Mouse (Mus musculus): ENCODE results near the gene Zfp553.
"Not testable (repeated sequence)": the region's sequence is repeated elsewhere in the genome, so short reads cannot be mapped to it uniquely, and the experiment has no call there.

Gene Zfp553

DNA sequence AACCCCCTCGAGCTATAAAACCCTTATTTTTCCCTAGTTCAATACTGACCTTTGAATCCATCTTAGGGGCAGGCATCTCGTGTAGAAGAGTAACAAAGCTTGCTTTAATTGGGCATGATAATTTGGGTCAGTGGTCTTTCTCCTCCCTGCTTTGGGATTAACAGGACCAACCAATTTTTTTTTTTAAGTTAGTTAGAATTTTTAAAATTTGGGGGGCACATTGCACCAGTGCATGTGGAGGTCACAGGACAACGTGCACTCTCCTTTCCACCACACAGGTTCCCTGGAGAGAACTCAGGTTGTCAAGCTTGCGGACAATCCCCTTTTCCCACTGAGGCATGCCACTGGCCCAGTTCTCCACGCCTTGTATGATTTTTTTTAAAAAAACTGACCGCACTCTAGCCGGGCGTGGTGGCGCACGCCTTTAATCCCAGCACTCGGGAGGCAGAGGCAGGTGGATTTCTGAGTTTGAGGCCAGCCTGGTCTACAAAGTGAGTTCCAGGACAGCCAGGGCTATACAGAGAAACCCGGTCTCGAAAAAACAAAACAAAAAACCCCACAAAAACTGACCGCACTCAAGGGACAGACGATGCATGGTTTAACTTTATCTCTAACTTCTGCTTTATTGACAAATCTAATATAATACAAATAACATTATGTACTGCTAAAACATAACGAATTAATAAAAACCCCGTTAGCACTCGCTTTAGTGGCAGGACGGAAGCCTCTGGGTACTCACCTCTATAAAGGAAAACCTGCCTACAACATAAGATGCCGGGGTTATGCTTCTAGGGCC lies 837 bp upstream of the Zfp553 start:
- DNase-seq (ENCODE audit: inconsistent age in 2 of 2, low spot score in 1 of 2) = peak in 1 of 2 experiments; percentile 47

DNA sequence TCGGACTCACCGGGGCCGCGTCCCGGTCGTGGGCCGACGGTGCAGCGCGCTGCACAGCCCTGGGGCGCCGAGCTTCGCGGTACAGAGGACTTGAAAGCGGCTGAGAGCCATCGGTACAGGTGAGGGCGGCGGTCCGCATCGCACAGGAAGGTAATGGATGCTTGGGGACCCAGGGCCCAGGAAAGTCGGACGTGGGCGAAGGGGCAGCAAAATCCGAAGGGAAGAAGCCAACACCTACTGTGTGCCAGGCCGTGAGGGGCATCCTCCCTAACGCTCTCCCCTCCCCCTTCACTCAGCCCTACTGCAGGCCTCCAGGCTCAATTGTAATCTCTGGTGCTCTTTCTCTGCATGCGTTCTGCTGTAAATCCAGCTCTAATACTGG lies 498 bp downstream of the Zfp553 start:
- no peak for DNase-seq (ENCODE audit: inconsistent age in 2 of 2, low spot score in 1 of 2)

DNA sequence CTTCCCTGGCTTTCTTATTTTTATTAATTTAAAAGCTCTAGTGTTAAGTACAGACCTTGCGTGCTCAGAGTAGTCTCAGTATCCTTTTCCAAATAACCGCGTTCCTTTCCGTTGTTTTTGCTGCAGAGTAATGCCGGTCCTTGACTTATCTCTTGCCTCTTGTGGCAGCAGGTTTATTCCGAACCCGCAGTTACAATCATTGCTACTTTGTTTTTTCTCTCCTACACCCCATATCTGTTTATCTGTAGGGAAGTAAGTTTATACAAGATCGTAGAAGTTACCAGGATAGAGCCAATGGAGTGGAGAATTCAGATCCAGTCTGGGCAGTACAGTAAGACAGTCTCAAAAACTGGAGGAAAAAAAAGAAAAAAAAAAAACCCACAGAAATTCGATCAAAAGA lies 904 bp downstream of the Zfp553 start:
- no peak for DNase-seq (ENCODE audit: inconsistent age in 2 of 2, low spot score in 1 of 2)

DNA sequence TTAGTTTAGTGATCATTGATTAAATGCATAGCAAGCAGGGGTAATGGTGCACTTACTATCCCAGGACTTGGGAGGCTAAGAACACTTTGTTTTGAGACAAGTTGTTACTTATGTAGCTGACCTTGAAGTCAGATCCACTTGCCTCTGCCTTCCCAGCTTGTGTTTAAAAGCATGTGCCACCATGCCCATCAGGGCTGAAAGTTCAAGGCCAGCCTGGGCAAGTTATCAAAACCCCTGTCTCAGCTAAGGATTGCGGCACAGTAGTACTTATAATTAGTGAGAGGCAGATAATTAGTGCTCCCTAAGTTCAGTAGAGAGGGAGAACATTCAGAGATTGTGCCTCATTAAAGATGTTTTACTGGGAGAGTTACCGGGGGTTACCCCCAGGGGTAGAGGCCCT lies 1.9 kb downstream of the Zfp553 start:
- peak; percentile 67 to 69 for DNase-seq (ENCODE audit: inconsistent age in 2 of 2, low spot score in 1 of 2)

GRCm38 (mm10) chr7:127243361-127243867 lies 10.6 kb downstream of the Zfp553 start:
- no peak for DNase-seq (ENCODE audit: inconsistent age in 2 of 2, low spot score in 1 of 2)

- DNase-seq (ENCODE audit: inconsistent age in 2 of 2, low spot score in 1 of 2) = peak; percentile 97 to 99
These were observed 11.2 kb downstream of the Zfp553 start, which contains the start of gene Zfp771 for GRCm38 (mm10) chr7:127243870-127244657. TSS of gene Zfp771 (plus strand) at chr7:127244274.

DNA sequence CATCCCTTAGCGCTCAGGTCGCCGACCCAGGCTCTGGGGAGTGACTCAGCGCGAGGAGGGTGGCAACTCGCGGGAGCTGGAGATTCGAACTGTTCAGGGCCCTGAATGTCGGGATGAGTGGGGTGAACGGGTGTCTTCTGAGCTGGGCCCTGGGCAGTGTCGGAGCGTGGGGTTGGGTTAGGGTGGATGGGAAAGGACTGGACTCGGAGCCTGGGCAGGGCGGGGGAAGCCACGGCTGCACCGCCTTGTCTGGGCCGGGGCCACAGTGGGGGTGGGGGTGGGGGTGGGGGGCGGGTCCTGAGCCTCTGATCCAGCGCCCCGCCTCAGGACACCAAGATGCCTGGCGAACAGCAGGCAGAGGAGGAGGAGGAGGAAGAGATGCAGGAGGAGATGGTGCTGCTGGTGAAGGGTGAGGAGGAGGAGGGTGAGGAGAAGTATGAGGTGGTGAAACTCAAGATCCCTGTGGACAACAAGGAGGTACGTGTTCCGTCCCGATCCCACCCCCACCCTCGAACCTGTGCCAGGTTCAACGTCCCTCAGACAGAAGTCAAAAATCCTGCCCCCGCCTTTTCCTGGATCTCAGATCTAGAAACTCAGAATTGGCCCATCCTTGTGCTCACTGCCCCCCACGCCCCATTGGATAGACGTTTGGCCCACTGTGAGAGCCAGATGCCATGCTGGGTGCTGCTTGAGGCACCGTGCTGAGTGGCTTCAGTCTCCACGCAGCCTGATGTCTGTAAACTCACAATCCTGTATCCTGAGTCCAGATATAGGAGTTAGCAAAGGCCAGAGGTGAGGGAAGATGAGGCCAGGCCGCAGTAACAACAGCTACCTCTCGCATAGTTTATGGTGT lies 12.0 kb downstream of the Zfp553 start:
- DNase-seq (ENCODE audit: inconsistent age in 2 of 2, low spot score in 1 of 2) = no peak

DNA sequence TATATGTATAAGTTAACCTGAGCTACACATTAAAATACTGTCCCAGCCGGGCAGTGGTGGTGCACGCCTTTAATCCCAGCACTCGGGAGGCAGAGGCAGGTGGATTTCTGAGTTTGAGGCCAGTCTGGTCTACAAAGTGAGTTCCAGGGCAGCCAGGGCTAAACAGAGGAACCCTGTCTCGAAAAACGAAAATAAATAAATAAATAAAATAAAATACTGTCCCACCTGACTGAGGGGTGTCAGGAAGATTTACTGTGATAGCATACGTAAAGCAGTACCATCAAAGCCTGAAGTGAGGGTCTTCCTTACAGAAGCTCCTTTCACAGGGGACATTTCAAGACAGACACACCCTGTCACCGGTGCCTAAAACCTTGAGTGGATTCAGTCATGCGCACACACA lies 17.6 kb downstream of the Zfp553 start:
- DNase-seq (ENCODE audit: inconsistent age in 2 of 2, low spot score in 1 of 2) = not testable (repeated sequence)

- DNase-seq (ENCODE audit: inconsistent age in 2 of 2, low spot score in 1 of 2) = no peak
These were observed 19.6 kb downstream of the Zfp553 start for GRCm38 (mm10) chr7:127252414-127252813.

DNA sequence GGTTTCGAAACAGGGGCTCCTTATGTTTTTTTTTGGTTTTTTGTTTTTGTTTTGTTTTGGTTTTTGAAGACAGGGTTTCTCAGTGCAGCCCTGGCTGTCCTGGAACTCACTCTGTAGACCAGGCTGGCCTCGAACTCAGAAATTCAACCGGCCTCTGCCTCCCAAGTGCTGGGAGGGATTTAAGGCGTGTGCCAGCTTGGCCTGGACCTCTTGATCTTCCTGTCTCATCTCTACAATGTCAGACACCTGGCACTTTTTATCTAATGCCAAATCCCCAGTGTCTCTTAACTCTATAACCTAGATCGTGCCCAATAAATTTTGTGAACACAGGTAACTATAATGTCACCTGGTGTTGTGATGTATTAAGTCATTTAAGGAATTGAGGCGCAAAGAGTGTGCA lies 20.5 kb downstream of the Zfp553 start:
- DNase-seq (ENCODE audit: inconsistent age in 2 of 2, low spot score in 1 of 2) = peak in 1 of 2 experiments; percentile 61

DNA sequence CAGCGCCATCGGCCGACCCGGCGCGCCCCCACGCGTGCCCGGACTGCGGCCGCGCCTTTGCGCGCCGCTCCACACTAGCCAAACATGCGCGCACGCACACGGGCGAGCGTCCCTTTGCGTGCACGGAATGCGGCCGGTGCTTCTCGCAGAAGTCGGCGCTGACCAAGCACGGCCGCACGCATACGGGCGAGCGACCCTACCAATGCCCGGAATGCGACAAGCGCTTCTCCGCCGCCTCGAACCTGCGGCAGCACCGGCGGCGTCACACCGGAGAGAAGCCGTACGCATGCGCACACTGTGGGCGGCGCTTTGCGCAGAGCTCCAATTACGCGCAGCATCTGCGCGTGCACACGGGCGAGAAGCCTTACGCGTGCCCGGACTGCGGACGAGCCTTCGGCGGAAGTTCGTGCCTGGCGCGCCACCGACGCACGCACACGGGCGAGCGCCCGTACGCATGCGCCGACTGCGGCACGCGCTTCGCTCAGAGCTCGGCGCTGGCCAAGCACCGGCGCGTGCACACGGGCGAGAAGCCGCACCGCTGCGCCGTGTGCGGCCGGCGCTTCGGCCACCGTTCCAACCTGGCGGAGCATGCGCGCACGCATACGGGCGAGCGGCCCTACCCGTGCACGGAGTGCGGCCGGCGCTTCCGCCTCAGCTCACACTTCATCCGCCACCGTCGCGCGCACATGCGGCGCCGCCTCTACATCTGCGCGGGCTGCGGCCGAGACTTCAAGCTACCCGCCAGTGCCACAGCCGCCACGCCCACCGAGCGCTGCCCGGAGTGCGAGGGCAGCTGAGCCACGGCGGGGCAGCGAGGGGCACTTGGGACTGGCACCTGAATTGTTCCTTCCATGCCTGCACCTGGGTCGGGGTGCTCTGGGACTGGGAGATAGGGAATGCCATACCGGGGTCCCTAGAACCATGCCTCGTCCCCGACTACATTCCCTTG lies 21.2 kb downstream of the Zfp553 start:
- DNase-seq (ENCODE audit: inconsistent age in 2 of 2, low spot score in 1 of 2) = peak; percentile 96 to 97

GRCm38 (mm10) chr7:127255008-127255407 lies 22.1 kb downstream of the Zfp553 start:
- peak in 1 of 2 experiments; percentile 35 for DNase-seq (ENCODE audit: inconsistent age in 2 of 2, low spot score in 1 of 2)

GRCm38 (mm10) chr7:127255965-127256364 lies 23.1 kb downstream of the Zfp553 start:
- DNase-seq (ENCODE audit: inconsistent age in 2 of 2, low spot score in 1 of 2) = no peak

GRCm38 (mm10) chr7:127256518-127256917 lies 23.7 kb downstream of the Zfp553 start:
- no peak for DNase-seq (ENCODE audit: inconsistent age in 2 of 2, low spot score in 1 of 2)

- DNase-seq (ENCODE audit: inconsistent age in 2 of 2, low spot score in 1 of 2) = peak in 1 of 2 experiments; percentile 23
These were observed 26.5 kb downstream of the Zfp553 start for GRCm38 (mm10) chr7:127259186-127259905.

DNA sequence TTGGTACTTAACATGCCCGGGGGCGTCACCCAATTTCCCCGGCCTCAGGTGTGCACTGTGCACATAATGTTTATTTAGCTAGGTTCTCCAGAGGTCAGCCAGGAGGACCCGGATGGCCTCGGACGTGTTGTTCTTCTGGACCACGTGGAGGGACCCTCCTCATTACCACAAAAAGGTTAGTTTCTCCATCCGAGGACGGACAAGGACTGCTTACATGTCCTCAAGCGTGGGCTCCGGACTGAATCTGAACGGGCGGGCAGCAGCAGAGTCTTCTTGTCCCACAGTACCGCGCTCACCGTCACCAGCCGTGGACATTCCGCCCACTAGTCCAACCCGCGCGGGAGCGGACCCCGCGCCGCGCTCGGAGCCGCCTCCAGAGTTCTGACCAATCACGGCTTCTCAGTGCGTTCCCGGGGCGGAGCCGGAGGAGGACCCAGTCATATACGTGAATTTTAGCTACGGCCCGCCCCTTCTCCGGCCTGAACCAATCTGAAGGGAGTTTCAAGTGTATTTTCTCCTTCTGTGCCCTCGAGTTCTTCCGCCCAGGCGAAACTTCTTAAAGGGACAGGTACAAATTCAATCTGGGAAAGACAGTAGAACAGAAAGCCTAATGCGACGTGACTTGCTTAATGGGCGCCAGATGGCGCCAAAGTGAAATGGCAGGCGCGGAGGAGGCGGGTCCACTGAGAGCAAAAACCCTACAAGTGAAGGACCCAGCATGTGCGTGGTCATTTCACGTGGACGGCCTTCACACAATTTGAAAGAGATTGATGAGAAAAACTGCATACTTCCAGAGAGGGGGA lies 27.6 kb downstream of the Zfp553 start, which contains the start of gene Dctpp1:
Gene Dctpp1 (minus strand): TSS at position 401 of the 803 bp plus-strand sequence.
- peak; percentile 98 to 99 for DNase-seq (ENCODE audit: inconsistent age in 2 of 2, low spot score in 1 of 2)

- DNase-seq (ENCODE audit: inconsistent age in 2 of 2, low spot score in 1 of 2) = peak in 1 of 2 experiments; percentile 47
These were observed 29.5 kb downstream of the Zfp553 start for GRCm38 (mm10) chr7:127262218-127262961.
